Mouse (Mus musculus) forebrain, embryonic 10.5 days (tissue): ENCODE results near the gene Mrpl16. TPM values are rescaled to one million over a fixed set of nuclear protein-coding genes. Genes with fewer than 3 reads are reported as not detected.

Experiments used
- DNase-seq: peaks from one replicate; pipeline ENCODE4 v3.0.0-alpha.2; 2017; ENCODE audit warnings: low spot score; ENCODE audit errors: extremely low spot score
- H3K27ac ChIP-seq: fragments of 300-500 bp; sonication (generic); 2 replicates; pipeline ENCODE4 v1.5.1; 2016; ENCODE audit warnings: mild to moderate bottlenecking
- H3K27me3 ChIP-seq: fragments of 300-500 bp; sonication (generic); 2 replicates; pipeline ENCODE4 v1.6.1; 2016; ENCODE audit warnings: mild to moderate bottlenecking; ENCODE audit not compliant: poor library complexity, severe bottlenecking
- H3K36me3 ChIP-seq: fragments of 300-500 bp; sonication (generic); replicated peaks from 2 replicates; pipeline ENCODE4 v1.6.1; 2016; ENCODE audit warnings: mild to moderate bottlenecking, moderate library complexity
- H3K4me1 ChIP-seq: fragments of 300-500 bp; sonication (generic); 2 replicates; pipeline ENCODE4 v1.6.1; 2016
- H3K4me3 ChIP-seq: fragments of 300-500 bp; sonication (generic); 2 replicates; pipeline ENCODE4 v1.5.1; 2016; ENCODE audit warnings: mild to moderate bottlenecking, moderate library complexity
- H3K9me3 ChIP-seq: fragments of 300-500 bp; sonication (generic); 2 replicates; pipeline ENCODE4 v1.6.1; 2016; ENCODE audit warnings: mild to moderate bottlenecking, moderate library complexity
- WGBS: fragments of 180-500 bp; shearing (Covaris S2); methylation state at CpG from one replicate; pipeline ENCODE4 v1.1.7; 2016; 5-methylcytosine and 5-hydroxymethylcytosine counted together
- polyA plus RNA-seq: library from polyadenylated mRNA; unstranded; fragments of >200 nt; fragmentation: Nextera tagmentation; extraction: Ambion mirVana; gene quantifications from 2 replicates; pipeline ENCODE4 v1.2.1, GENCODE M21; 2016

The Mrpl16 gene
- 65.1 and 66.1 TPM in 2 replicates for polyA plus RNA-seq

DNA sequence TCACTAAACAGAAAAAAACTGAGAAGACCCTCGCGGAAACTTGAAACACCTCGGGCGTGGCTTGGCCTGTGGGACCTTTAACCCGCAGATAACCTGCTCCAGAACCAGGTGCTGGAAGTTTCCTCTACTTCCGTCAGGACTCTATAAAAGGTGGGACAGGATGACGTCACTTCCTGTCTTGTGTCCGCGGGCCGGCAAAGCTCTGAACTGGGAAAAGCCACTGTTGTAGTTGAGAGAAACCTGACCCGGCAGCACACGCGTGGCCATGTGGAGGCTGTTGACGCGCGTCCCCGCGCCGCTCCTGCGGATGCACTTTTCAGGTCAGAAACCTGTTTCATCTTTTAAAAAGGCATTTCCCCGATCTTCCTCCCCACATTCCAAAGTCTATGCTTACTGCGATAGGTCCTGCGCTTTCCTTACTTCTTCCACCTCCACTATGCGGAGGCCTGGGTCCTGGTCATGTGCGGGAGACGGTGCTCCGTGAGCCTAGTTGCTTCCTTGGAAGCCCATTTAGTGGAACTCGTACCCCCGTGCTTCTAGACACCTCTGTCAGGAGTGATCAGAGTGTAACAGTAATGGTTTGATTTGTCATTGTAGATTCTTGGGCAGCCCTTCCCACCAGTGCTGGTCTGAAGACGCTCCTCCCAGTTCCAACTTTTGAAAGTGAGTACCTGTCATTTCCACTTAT, at the start of gene Mrpl16:
Gene Mrpl16, plus strand, starts transcription at position 187 of the 688 bp plus-strand sequence.
- Histone ChIP-seq H3K36me3 (peaks cover 32% of the 10 kb centered on the region), H3K4me3 (peak within 1 kb of the TSS; percentile 73), H3K27ac (peak within 1 kb of the TSS; percentile 84), H3K27me3 (no peaks in the 10 kb centered on the region), H3K9me3 (no peaks in the 10 kb centered on the region), H3K4me1 (peaks cover 9% of the 10 kb centered on the region)
- DNase-seq, result peak; percentile 87
- under 1% methylated on average over 30 of the region's 30 CpGs for WGBS

DNA sequence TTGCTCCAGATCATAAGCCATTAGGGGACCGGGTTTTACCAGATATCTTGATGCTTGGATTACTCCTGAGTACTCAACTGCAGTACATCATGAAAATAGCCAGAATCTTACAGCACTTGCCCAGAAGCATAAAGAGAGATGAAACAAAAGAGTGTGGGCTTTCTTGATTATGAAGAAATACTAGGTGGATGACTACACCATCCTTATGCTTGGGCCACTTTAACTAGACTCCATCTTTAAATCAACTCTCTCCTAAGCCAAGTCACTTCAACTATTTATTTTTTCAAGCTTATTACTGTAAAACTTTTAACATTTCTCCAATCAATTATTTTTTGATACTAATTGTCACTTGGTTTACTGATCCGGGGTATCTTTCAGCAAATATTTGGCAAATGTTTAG, 46.3 kb upstream of the Mrpl16 start:
- WGBS, result 88% methylated on average over 2 of the region's 2 CpGs
- Histone ChIP-seq H3K36me3 (no peaks in the 10 kb centered on the region), H3K27me3 (no peaks in the 10 kb centered on the region), H3K27ac (no peak overlapping the region), H3K4me3 (no peak overlapping the region), H3K9me3 (no peaks in the 10 kb centered on the region), H3K4me1 (no peaks in the 10 kb centered on the region)
- DNase-seq, result no peak

DNA sequence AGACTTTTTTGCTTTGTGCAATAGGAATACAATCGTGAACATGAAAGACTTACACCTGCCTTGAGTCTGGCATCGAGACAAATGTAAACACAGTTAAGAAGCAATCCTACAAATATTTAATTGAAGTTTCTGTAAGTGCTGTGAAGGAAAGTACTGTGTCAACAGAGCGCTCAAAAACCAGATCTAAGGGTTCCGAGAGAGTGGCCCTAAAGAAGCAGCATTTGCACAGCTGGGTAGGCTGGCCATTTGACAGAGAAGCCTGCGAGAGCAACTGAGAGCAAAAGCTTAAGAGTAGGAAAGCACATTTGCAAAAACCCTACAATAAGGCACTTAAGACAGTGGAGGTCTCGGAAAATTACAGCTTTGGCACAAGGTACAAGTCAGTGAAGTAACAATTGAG, 45.9 kb upstream of the Mrpl16 start:
- no peak overlapping the region for H3K4me3 ChIP-seq
- H3K36me3 ChIP-seq, result no peaks in the 10 kb centered on the region
- no peak for DNase-seq
- H3K27ac ChIP-seq, result no peak overlapping the region
- no peaks in the 10 kb centered on the region for H3K9me3 ChIP-seq
- H3K27me3 ChIP-seq, result no peaks in the 10 kb centered on the region
- no peaks in the 10 kb centered on the region for H3K4me1 ChIP-seq
- WGBS, result 87% methylated on average over 6 of the region's 6 CpGs

DNA sequence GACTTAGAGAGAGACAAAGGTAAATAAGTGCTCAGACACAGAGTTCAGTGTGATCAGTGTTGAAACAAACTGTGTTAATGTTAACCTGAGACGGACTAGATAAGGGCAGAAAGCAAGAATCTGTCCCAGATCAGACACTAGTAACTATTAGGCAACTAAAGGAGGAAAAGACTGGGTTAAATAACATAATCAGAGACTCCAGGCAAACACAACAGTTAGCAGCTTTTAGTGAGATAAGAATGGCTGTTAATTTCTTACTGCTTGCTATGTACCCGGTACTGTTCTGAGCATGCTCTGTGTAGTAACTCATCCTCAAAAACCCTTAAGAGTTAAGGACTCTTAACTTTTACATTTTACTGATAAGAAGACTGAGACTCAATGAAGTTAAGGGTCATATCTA, 44.3 kb upstream of the Mrpl16 start:
- Histone ChIP-seq H3K36me3 (no peaks in the 10 kb centered on the region), H3K4me1 (no peaks in the 10 kb centered on the region), H3K9me3 (no peaks in the 10 kb centered on the region), H3K27ac (no peak overlapping the region), H3K4me3 (no peak overlapping the region), H3K27me3 (no peaks in the 10 kb centered on the region)
- DNase-seq, result no peak
- 88% methylated on average over 2 of the region's 2 CpGs for WGBS

DNA sequence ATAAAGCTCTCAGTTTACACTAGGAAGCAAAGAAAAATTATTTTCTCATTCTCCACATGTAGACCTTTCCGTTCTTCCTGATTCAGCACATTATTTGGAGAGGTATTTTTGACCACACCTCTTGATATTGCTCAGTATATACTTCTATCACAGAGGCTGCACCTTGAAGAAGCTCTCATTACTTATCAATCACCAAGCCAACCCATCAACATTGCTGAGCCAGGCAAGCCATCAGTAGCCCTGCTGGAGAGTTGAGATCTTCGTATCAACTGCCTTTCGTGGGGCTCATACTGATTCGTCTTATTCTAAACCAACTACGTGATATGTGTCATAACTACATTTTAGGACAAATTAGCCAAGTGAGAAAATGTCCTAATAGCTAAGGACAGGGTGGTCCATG, 42.9 kb upstream of the Mrpl16 start:
- no peaks in the 10 kb centered on the region for H3K36me3 ChIP-seq
- WGBS, result 91% methylated on average over 5 of the region's 5 CpGs
- no peak overlapping the region for H3K27ac ChIP-seq
- no peaks in the 10 kb centered on the region for H3K27me3 ChIP-seq
- H3K4me3 ChIP-seq, result no peak overlapping the region
- H3K4me1 ChIP-seq, result no peaks in the 10 kb centered on the region
- no peak for DNase-seq
- H3K9me3 ChIP-seq, result no peaks in the 10 kb centered on the region

DNA sequence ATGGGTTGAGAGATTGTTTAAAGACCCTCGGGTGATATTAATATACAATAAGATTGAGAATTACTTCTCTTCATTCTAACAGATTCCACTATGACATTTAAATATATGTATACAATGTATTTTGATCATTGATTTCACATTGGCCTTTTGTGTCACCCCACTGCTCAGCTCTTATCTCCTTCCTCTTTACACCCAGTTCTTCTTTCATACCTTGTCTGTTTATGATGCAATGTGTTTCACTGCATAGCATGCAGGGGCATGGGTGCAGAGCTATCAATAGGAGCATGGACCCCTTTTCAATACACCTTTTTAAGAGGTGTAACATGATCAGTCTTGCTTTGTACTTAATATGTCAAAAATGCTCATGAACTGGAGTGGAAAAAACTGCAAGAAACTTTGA, 39.9 kb upstream of the Mrpl16 start:
- no peaks in the 10 kb centered on the region for H3K4me1 ChIP-seq
- no peaks in the 10 kb centered on the region for H3K36me3 ChIP-seq
- no peak for DNase-seq
- no peak overlapping the region for H3K27ac ChIP-seq
- H3K27me3 ChIP-seq, result no peaks in the 10 kb centered on the region
- H3K9me3 ChIP-seq, result no peaks in the 10 kb centered on the region
- WGBS, result 83% methylated on average over 1 of the region's 1 CpGs
- no peak overlapping the region for H3K4me3 ChIP-seq

DNA sequence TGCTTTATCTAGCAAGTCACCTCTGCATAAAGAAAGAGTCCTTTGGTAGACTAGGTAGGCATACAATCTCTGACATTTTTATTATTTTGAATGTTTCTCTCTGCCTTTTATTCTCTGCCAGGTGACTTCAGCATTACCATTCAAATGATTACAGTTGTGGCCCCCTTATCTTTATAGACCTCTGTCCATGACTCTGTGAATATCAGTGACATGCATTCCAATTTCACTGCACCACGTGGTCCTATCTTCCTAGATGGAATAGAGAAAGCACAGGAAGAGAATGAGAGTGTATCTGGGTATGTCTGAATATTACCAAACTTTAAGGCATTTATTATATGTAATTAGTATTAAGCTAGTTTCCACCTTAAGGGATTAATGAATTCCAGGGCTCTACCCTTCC, 33.7 kb upstream of the Mrpl16 start:
- DNase-seq, result no peak
- no peaks in the 10 kb centered on the region for H3K27me3 ChIP-seq
- H3K4me1 ChIP-seq, result no peaks in the 10 kb centered on the region
- 58% methylated on average over 1 of the region's 1 CpGs for WGBS
- H3K36me3 ChIP-seq, result no peaks in the 10 kb centered on the region
- no peaks in the 10 kb centered on the region for H3K9me3 ChIP-seq
- H3K4me3 ChIP-seq, result no peak overlapping the region
- no peak overlapping the region for H3K27ac ChIP-seq

DNA sequence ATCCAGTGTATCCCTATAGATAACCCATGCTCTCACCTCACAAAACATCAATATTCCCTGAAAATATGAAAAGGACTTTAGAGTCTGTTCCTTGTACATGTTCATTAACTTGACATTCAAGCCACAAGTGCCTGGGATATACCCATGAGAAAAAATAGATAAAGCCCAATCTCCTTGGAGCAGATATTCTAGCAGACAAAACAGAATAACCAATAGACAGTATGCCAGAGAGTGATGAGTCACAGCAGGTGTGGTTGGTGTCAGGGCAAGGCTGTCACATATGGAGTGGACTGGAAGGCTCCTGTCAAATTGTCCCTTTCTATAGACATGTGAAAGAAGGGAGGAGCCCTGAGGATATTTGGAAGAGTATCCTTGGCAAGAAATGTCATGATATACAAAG, 24.5 kb upstream of the Mrpl16 start:
- no peak for DNase-seq

DNA sequence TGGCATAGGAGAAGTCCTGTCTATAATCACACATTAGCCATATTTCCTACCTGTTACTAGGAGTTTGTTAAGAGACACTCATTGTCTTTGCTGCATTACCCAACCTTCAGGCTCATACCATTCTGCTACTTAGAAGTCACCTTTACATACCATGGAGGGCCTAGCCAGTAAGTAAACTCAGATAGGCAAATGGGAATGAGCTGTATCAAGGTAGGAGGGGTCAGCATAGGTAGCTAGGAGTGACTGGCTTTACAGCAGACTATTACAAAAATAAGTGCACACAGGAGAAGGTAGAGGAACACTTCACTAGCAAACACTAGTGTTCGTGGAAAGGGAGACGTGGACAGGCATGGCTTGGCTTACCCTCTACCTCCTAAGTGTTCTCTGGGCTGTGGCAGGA, 22.9 kb upstream of the Mrpl16 start, which contains the start of gene Gif:
Gene Gif, plus strand, starts transcription at position 257 of the 400 bp plus-strand sequence.
- Histone ChIP-seq H3K27me3 (no peaks in the 10 kb centered on the region), H3K4me3 (no peak within 1 kb of the TSS), H3K4me1 (no peaks in the 10 kb centered on the region), H3K36me3 (no peaks in the 10 kb centered on the region), H3K9me3 (no peaks in the 10 kb centered on the region), H3K27ac (no peak within 1 kb of the TSS)
- no peak for DNase-seq
- WGBS, result 81% methylated on average over 2 of the region's 2 CpGs

More for the DNA sequence above, 24.5 kb upstream of the Mrpl16 start:
- Histone ChIP-seq H3K4me1 (no peaks in the 10 kb centered on the region), H3K4me3 (no peak overlapping the region), H3K27me3 (no peaks in the 10 kb centered on the region), H3K27ac (no peak overlapping the region), H3K9me3 (no peaks in the 10 kb centered on the region), H3K36me3 (no peaks in the 10 kb centered on the region)

DNA sequence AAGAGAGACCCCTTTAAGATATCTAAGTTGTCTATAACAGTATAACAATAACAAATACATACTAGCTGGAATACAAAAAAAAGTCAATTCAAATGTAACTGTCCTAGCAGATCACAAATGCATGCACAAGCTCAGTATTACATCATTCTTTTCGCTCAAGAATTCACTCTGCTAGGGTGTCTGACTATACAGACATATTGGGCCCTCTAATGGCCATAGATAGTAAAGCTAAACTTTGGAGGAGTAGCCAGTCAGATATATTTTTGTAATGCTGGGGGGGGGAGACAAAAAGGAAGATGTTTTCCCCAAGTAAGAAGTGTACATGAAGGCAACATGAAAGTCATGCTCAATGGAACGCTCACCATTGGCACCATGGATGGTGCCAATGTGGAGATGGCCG, 5.1 kb upstream of the Mrpl16 start:
- no peak overlapping the region for H3K27ac ChIP-seq
- no peaks in the 10 kb centered on the region for H3K4me1 ChIP-seq
- H3K4me3 ChIP-seq, result no peak overlapping the region
- 83% methylated on average over 3 of the region's 3 CpGs for WGBS
- no peaks in the 10 kb centered on the region for H3K27me3 ChIP-seq
- DNase-seq, result no peak
- H3K36me3 ChIP-seq, result no peaks in the 10 kb centered on the region
- H3K9me3 ChIP-seq, result no peaks in the 10 kb centered on the region

DNA sequence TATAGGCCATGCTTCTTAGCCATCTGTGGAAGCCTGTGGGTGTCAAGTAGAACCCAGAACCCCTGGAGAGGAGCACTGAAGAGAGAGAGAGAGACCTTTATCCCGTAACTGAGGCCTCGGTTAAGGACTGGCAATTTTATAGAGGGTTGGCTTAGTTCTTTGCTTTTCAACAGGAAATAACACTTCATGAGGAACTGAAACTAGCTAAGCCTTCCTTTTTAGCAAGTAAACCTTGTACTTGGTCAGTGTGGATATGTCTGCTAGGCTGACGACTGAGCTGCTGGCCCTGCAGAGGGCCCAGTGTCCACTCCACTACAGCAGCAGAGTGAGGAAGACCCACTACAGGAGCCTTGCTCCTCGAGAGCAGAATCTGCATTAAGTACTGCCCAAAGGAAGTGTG, 3.8 kb upstream of the Mrpl16 start:
- no peaks in the 10 kb centered on the region for H3K27me3 ChIP-seq

DNA sequence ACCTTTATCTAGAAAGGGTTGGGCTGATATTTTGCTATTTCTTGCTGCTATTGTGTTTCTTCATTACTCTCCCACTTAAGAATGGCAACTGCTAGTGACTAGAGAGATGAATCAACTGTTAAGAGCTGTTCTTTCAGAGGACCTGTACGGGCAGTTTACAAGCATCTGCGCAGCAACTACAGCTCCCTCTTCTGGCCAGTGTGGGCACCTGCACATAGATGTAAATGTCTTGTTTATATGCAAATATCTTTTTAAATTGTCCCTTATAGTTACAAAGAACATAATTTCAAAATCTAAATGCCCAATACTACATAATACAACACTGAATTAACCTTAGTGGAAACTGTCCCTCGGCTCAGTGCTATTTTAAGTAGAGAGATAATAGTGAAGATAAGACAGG, 2.0 kb upstream of the Mrpl16 start:
- no peak for DNase-seq
- 13% methylated on average over 3 of the region's 3 CpGs for WGBS

More for the DNA sequence above, 3.8 kb upstream of the Mrpl16 start:
- Histone ChIP-seq H3K27ac (no peak overlapping the region), H3K9me3 (no peaks in the 10 kb centered on the region), H3K4me3 (no peak overlapping the region), H3K36me3 (no peaks in the 10 kb centered on the region), H3K4me1 (peaks cover 8% of the 10 kb centered on the region)
- DNase-seq, result no peak
- WGBS, result 80% methylated on average over 4 of the region's 4 CpGs

DNA sequence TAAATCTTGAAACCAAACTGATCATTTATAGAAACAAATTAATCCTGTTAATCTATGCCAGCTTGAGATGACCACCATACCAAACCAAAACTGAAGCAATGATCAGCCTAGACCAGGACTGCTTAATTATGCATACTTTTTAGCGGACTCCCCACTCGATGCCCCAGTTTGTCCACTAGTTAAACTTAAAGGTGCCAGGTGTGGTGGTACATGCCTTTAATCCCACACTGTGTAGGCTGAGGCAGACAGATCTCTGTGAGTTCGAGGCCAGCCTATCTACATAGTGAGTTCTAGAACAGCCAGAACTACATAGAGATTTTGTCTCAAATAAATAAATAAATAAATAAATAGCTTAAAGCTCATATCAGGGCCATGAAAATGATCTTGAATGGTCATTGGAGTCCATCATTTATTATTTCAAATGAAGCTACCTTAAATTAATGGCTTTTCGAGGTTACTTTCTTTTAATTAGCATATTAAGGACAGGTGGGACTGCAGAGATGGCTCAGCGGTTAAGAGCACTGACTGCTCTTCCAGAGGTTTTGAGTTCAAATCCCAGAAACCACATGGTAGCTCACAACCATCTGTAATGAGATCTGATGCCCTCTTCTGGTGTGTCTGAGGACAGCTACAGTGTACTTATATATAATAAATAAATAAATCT, 802 bp upstream of the Mrpl16 start:
- H3K36me3 ChIP-seq, result peaks cover 23% of the 10 kb centered on the region
- H3K4me3 ChIP-seq, result peak overlapping the region; percentile 73; the same call in 1 of the 2 replicates
- no peaks in the 10 kb centered on the region for H3K9me3 ChIP-seq
- no peak for DNase-seq
- peaks cover 9% of the 10 kb centered on the region for H3K4me1 ChIP-seq
- H3K27ac ChIP-seq, result no peak overlapping the region
- H3K27me3 ChIP-seq, result no peaks in the 10 kb centered on the region
- WGBS, result 89% methylated on average over 5 of the region's 5 CpGs

More for the DNA sequence above, 2.0 kb upstream of the Mrpl16 start:
- Histone ChIP-seq H3K27ac (no peak overlapping the region), H3K27me3 (no peaks in the 10 kb centered on the region), H3K36me3 (peaks cover 11% of the 10 kb centered on the region; the same call in 1 of the 2 replicates), H3K4me3 (no peak overlapping the region), H3K9me3 (no peaks in the 10 kb centered on the region), H3K4me1 (peaks cover 9% of the 10 kb centered on the region)
